25 mouse cellular contexts compared by ENCODE assay signal in the genomic region with DNA sequence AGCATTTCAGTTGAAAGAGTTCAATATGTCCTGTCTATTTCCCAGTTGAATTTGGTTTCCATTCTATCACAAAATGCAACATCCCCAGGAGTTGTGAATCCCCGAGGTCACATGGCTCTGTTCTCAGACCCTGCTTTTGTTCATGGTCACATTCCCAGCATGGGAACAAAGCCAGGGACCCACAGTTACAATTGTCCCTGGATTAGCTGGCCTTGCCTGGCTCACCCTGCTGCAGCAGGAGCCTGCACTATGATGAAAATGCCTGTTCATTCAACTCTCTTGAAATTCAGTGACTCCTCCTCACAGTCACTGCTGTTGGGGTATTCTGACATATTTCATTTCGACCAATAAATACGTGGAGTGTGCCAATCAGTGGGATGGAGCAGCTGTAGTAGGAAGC.
A peak's percentile ranks its signal among the peaks of the same experiment; 100 is the strongest.
DNase-seq lines count a peak whose midpoint lies in the region; ATAC-seq and TF ChIP-seq lines count a peak whose summit lies in the region.
"Had no signal": no experiment of that assay in that cellular context is flagged by ENCODE, and none has a peak within 500 bp of the region (broad histone marks: within the 10 kb centered on the region; RNA-seq: fewer than 3 reads in every experiment).

No protein-coding gene starts in this region.

- no peak overlapping the region for H3K9ac ChIP-seq in midbrain, embryonic 12.5 days (replicated peaks)
- H3K9ac ChIP-seq in midbrain, postnatal 0 days (replicated peaks; ENCODE audit: low read length, poor library complexity, severe bottlenecking): no peak overlapping the region
- H3K9ac ChIP-seq: embryonic facial prominence, embryonic 12.5 days; heart, embryonic 15.5 days; stomach, embryonic 15.5 days had no signal

- no peaks in the 10 kb centered on the region for H3K36me3 ChIP-seq in midbrain, embryonic 12.5 days
- no peaks in the 10 kb centered on the region for H3K36me3 ChIP-seq in midbrain, postnatal 0 days (ENCODE audit: insufficient read depth, low read length)
- H3K36me3 ChIP-seq: embryonic facial prominence, embryonic 12.5 days; heart, embryonic 15.5 days; stomach, embryonic 15.5 days had no signal

- intact Hi-C loops in heart, postnatal 10 days (cut with DNase I): no loop called here

- H3K9me3 ChIP-seq in midbrain, embryonic 12.5 days: no peaks in the 10 kb centered on the region
- no peaks in the 10 kb centered on the region for H3K9me3 ChIP-seq in midbrain, postnatal 0 days (ENCODE audit: low read length)
- H3K9me3 ChIP-seq: embryonic facial prominence, embryonic 12.5 days; heart, embryonic 15.5 days; stomach, embryonic 15.5 days had no signal

- no peaks in the 10 kb centered on the region for H3K27me3 ChIP-seq in midbrain, embryonic 12.5 days
- H3K27me3 ChIP-seq in midbrain, postnatal 0 days (ENCODE audit: insufficient read depth, low read length): no peaks in the 10 kb centered on the region
- H3K27me3 ChIP-seq: embryonic facial prominence, embryonic 12.5 days; heart, embryonic 15.5 days; megakaryocyte, embryonic 14.5 days; stomach, embryonic 15.5 days had no signal

- peak; percentile 52 for DNase-seq in heart, adult 11 months
- DNase-seq in heart, postnatal 10 days: no peak
- DNase-seq in midbrain, postnatal 0 days (ENCODE audit: low spot score): no peak
- DNase-seq in embryo, embryonic 9.5 days (ENCODE audit: extremely low spot score): peak; percentile 9
- DNase-seq in urinary bladder, postnatal 25 days (ENCODE audit: low spot score): no peak
- DNase-seq in adrenal gland, adult 18-20 months (ENCODE audit: low spot score in 2 of 2): no peak
- DNase-seq: adrenal gland, postnatal 14 days; cerebellum, adult 18-20 months; cerebellum, postnatal 36 days; gastrocnemius, postnatal 14 days; kidney, adult 11 months; kidney, postnatal 10 days; lung, adult 2 months; right cerebral cortex, postnatal 25 days; thymus, adult 18-20 months had no signal

- H3K4me1 ChIP-seq in midbrain, embryonic 12.5 days: peaks cover 9% of the 10 kb centered on the region
- H3K4me1 ChIP-seq in midbrain, postnatal 0 days (ENCODE audit: insufficient read depth, low read length): no peaks in the 10 kb centered on the region
- H3K4me1 ChIP-seq: embryonic facial prominence, embryonic 12.5 days; heart, embryonic 15.5 days; megakaryocyte, embryonic 14.5 days; stomach, embryonic 15.5 days had no signal

- peak; percentile 80 for ATAC-seq in midbrain, embryonic 12.5 days (ENCODE audit: low FRiP score, low read depth)
- no peak for ATAC-seq in midbrain, postnatal 0 days (ENCODE audit: low FRiP score)

- no peak for TF ChIP-seq CTCF in midbrain, postnatal 0 days (IDR thresholded peaks at IDR 0.05)

- 14% methylated on average over 3 of the region's 3 CpGs for WGBS in midbrain, embryonic 12.5 days
- 12% methylated on average over 3 of the region's 3 CpGs for WGBS in midbrain, postnatal 0 days

- H3K4me3 ChIP-seq in midbrain, embryonic 12.5 days: no peak overlapping the region
- no peak overlapping the region for H3K4me3 ChIP-seq in midbrain, postnatal 0 days (ENCODE audit: low read depth, low read length)
- H3K4me3 ChIP-seq: embryonic facial prominence, embryonic 12.5 days; erythroblast, embryonic 14.5 days; heart, embryonic 15.5 days; layer of hippocampus, adult 2 months; left cerebral cortex, adult 2 months; megakaryocyte, embryonic 14.5 days; myocyte; stomach, embryonic 15.5 days had no signal

- H3K4me2 ChIP-seq in midbrain, embryonic 12.5 days (replicated peaks): no peak overlapping the region
- no peak overlapping the region for H3K4me2 ChIP-seq in midbrain, postnatal 0 days (ENCODE audit: low read depth, low read length, poor library complexity, severe bottlenecking)
- H3K4me2 ChIP-seq: embryonic facial prominence, embryonic 12.5 days; heart, embryonic 15.5 days; liver, embryonic 11.5 days; stomach, embryonic 15.5 days had no signal

- H3K27ac ChIP-seq in midbrain, embryonic 12.5 days (replicated peaks): 0 out of 2 replicates have a peak overlapping the region, but pooled peaks have one; percentile 10
- no peak overlapping the region for H3K27ac ChIP-seq in midbrain, postnatal 0 days (ENCODE audit: low read depth, low read length)
- H3K27ac ChIP-seq: embryonic facial prominence, embryonic 12.5 days; heart, embryonic 15.5 days; layer of hippocampus, adult 2 months; left cerebral cortex, adult 2 months; stomach, embryonic 15.5 days had no signal

Comparison
In these comparisons a context has a peak if more than half of its experiments do, and no peak if none do; other contexts are left out.
1. DNase-seq: peak in heart, adult 11 months (single experiment) and embryo, embryonic 9.5 days (single experiment); none in heart, postnatal 10 days (0 of 2), midbrain, postnatal 0 days (single experiment), urinary bladder, postnatal 25 days (single experiment) and adrenal gland, adult 18-20 months (0 of 2).